Mouse (Mus musculus) layer of hippocampus, postnatal 10 days (tissue): ENCODE results near the gene Pax3. TPM values are rescaled to one million over a fixed set of nuclear protein-coding genes. Genes with fewer than 3 reads are reported as not detected.

Experiments used
- DNase-seq, 2 experiments: peaks; one replicate each; pipeline ENCODE4 v3.0.0; 2021; ENCODE audit warnings: low spot score in 2 of 2
- total RNA-seq, 2 experiments: library from RNA; stranded (reverse); gene quantifications; 2 replicates each; pipeline ENCODE4 v1.2.3; 2021

Pax3 gene
- total RNA-seq, 2 experiments from 2014 or later = 0.11 TPM; not detected in 1

DNA sequence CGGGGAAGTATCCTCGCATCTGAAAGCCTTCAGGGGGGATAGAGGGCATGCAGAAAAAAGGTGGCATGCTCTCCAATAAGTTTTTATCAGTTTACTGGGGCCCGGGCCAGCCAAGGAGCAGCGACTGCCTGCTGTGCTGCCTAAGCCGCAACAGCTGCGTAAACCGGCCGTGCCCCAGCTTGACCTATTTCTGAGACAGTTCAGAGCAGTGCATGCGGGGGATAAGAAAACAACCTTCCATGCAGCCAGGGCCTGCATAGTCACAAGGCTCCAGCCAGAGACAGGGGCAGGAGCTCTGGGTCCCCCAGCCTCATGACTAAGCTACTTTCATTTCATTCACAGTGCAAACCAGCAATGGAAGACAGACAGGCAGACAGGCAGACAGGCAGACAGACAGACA lies 15.1 kb downstream of the Pax3 start:
- DNase-seq = no peak

DNA sequence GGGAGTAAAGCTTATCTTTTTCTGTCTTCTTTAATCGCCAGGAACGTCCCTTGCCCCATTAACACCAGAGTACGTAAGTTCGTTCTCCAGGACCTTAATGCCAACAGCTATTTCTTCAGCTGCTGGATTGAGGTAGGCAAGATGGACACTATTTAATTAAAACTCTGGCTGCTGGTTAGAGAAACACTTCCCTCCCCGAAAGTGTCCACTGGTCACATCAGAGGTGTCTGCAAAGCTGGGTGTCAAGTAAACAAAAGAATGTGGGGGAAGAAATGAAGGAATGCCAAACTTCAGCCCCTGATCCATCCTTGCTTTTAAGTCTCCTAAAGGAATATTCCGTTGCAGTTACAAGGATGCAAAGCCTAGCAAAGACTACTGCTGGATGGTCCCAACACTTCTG lies 24.6 kb downstream of the Pax3 start:
- no peak for DNase-seq

GRCm38 (mm10) chr1:78171671-78172070 lies 25.3 kb downstream of the Pax3 start:
- no peak for DNase-seq

DNA sequence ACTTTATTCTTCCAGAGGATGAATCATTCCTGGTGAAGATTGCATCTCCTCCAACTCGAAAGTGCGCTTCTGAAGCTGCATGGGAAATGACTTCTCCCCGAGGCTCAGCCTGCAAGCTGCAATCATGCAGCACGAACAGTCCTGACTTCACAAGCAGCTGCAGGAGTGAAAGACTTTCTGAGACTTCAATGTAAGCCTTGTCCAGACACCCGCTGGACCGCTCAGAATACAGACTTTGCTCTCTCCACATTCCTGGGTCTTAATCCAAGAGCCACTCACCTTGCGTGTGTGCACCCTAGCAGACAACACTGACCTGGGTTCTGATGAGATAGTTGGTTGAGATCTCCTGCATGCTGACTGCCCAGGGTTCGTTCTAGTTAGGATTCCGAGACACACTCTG lies 26.2 kb downstream of the Pax3 start:
- no peak for DNase-seq

- DNase-seq = no peak
Observed at GRCm38 (mm10) chr1:78168796-78169195, 28.1 kb downstream of the Pax3 start.

DNA sequence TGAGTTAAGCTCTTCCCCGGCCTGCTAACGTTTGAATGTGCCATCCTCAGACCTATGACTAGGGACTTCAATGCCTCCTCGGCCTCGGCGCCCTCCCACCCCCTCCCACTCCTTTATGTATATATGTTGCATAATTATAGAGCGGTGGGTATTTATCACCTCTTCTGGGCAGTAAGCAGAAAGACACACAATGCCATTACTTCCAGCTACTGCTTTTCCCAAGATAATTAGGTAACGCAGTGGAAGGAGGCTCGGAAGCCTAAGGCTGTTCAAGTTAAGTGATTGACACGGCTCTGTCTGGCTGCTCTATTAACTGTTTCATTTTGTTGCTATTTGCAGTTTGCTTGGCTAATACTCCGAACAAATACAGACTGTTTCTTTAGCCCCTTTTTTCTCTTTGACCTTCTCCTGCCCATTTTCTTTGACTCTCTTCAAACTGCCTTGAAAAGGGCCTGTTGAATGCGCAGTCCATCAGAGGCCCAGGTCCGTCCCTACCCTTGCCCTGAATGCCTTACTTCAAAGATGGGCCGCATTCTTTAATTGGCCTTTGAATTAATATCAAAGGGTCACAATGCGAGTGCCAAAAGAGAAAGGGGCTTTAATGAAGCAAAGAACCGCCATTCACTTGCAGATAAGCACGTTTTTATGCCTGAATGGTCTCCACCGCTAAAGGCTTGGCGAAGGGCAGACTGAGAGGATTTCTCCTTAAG lies 29.2 kb downstream of the Pax3 start:
- DNase-seq = no peak

GRCm38 (mm10) chr1:78161745-78162144 lies 35.2 kb downstream of the Pax3 start:
- DNase-seq = no peak

DNA sequence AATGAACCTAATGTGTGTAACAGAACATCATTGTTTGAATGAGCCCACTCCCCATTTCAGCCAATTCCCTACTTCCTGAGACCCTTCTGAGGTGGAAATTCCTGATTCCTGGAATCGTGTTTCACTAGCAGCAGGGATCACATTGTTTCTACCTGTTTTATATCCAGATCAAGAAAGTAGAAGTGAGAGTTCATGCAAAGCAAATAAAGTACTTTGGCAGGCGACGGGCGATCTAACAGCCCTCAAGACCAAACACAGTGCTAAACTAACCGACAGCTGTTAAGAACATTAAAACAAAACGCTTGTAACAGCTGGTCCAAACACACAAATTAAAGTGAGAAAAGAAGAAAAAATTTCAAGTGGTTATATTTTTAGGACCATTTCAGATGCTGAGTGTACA lies 39.0 kb downstream of the Pax3 start:
- DNase-seq = no peak

GRCm38 (mm10) chr1:78155796-78156195 lies 41.1 kb downstream of the Pax3 start:
- no peak for DNase-seq

- DNase-seq = no peak
Observed at GRCm38 (mm10) chr1:78148011-78148623, 48.8 kb downstream of the Pax3 start.

- no peak for DNase-seq
Observed at GRCm38 (mm10) chr1:78143403-78143802, 53.5 kb downstream of the Pax3 start.

GRCm38 (mm10) chr1:78142912-78143311 lies 54.0 kb downstream of the Pax3 start:
- DNase-seq = no peak

DNA sequence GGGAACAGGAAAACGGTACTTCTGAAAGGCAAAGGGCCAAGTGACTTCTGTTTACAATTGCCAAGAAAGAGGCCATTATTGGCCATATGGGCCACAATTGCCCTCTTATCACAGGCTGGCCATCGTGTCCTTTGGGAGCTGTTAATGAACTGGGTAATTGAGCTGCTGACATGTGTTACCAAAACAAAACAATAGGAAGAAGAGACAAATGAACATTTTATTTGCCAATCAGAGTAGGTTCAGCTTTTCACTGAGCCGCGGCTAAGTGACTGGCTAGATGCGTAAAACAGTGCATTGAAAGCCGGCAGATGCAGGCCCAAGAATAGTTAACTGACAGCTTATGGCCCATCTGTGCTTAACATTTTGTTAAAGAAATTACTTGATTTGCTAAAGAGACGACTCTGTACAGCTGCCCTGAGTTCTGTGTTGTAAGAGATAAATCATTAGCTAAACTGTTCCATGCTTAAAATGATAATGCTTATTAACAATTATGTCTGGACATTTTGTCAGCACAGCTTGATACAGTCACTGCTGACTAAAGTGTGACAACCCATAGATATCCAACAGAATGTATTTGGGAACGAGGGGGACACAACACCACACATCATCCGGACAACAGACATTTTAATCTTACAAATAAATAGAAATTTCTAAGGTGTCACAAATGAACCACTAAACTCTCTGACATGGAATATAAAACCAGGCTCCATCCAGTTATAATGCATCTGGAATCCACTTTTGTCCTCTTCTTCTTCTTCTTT lies 55.0 kb downstream of the Pax3 start:
- peak in 1 of 2 experiments; percentile 3 for DNase-seq

GRCm38 (mm10) chr1:78141314-78141713 lies 55.6 kb downstream of the Pax3 start:
- DNase-seq = no peak

- no peak for DNase-seq
Observed at GRCm38 (mm10) chr1:78140505-78141303, 56.2 kb downstream of the Pax3 start.

- DNase-seq = no peak
Observed at GRCm38 (mm10) chr1:78139287-78139686, 57.6 kb downstream of the Pax3 start.

- DNase-seq = no peak
Observed at GRCm38 (mm10) chr1:78129267-78129666, 67.7 kb downstream of the Pax3 start.

GRCm38 (mm10) chr1:78119899-78120560 lies 76.9 kb downstream of the Pax3 start:
- DNase-seq = no peak

DNA sequence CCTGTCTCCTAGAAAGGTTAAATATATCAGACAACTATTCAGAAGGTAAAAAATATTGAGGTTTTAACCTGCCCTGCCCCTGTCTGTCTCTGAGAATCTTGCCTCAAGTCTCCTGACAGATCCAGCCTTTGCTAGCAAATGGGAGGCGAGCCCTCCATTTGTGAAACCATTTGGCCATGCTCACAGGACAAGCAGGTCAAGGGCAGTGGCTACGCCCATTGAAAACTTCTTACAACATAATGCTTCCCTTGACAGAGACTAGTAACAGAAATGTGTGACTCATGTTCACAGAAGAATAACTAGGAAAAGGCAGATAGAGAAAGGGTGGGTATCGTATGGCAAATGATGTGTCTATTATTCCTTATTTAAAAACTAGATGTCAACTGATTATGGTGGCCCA lies 80.9 kb downstream of the Pax3 start:
- no peak for DNase-seq

GRCm38 (mm10) chr1:78110311-78110710 lies 86.6 kb downstream of the Pax3 start:
- no peak for DNase-seq

DNA sequence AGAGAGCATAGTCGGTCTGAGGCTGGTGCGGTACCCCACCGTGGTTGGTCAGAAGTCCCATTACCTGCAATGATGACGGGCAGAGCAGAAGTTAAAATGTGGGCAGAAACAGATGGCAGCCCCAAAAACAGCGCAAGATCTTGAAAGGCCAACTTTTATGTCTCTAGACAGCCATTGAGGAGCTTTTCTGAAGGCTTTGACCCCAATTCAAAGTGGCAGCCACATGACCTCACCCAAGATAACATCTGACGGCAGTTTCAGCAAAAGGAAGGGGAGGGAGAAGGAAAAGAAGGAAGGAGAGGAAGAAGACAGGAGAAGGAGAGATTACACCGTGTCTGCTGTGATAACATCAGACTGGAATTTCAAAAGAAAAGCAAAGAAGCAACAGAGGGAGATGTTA lies 93.4 kb downstream of the Pax3 start:
- DNase-seq = no peak
